Mouse (Mus musculus): ENCODE data around the gene F2r. TPM values are rescaled to one million over a fixed set of nuclear protein-coding genes. Genes with fewer than 3 reads are reported as not detected.

F2r gene
- polyA plus RNA-seq, 1 experiment: 25.6 TPM

GRCm38 (mm10) chr13:95621563-95621962 is 3.3 kb upstream of the F2r start:
- TF ChIP-seq POLR2A (IDR thresholded peaks at IDR 0.05; ENCODE audit: low read depth, low read length): no peak
- no peak for TF ChIP-seq CTCF (IDR thresholded peaks at IDR 0.05; ENCODE audit: extremely low read depth, insufficient read depth, insufficient read length, insufficient replicate concordance)

DNA sequence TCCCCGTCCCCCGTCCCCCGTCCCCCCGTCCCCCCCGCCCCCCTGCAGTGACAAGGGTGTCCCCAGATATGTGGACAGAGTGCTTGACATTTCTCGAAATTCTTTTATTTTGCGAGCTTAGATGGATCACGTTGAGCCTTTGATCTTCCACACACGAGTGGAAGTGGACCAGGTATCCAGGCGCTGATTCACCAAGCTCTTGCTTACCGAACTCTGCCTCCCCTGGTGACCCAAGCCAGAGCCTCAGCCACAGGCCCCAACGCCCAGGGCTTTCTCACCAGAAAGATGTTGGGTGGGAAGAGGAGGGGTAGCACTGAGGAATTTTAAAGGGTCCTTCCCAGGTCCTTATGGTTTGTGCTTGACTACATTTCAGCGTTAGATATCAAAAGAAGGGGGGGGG is 572 bp upstream of the F2r start:
- Histone ChIP-seq H3K36me3 (ENCODE audit: control insufficient read depth, insufficient read depth, low read length) (no peaks in the 10 kb centered on the region), H3K27me3 (ENCODE audit: control insufficient read depth, insufficient read depth, low read length) (0 out of 2 replicates have a peak, but pooled peaks cover 4% of the 10 kb centered on the region), H3K4me3 (ENCODE audit: extremely low read depth, insufficient read depth, insufficient read length) (no peak overlapping the region; the same call in none of the 2 replicates), H3K27ac (ENCODE audit: insufficient read depth, low read length) (no peak overlapping the region), H3K4me1 (ENCODE audit: control insufficient read depth, insufficient read depth, insufficient read length) (no peaks in the 10 kb centered on the region; the same call in 1 of the 2 replicates)
- 17% methylated on average over 13 of the region's 13 CpGs for WGBS
- no peak for DNase-seq (ENCODE audit: low read depth in 1 of 2, low spot score in 2 of 2)
- TF ChIP-seq POLR2A (IDR thresholded peaks at IDR 0.05; ENCODE audit: low read depth, low read length) (no peak), CTCF (IDR thresholded peaks at IDR 0.05; ENCODE audit: extremely low read depth, insufficient read depth, insufficient read length, insufficient replicate concordance) (no peak)

More at GRCm38 (mm10) chr13:95621563-95621962, 3.3 kb upstream of the F2r start:
- WGBS: 85% methylated on average over 3 of the region's 3 CpGs
- Histone ChIP-seq H3K36me3 (ENCODE audit: control insufficient read depth, insufficient read depth, low read length) (no peaks in the 10 kb centered on the region), H3K27ac (ENCODE audit: insufficient read depth, low read length) (no peak overlapping the region), H3K4me3 (ENCODE audit: extremely low read depth, insufficient read depth, insufficient read length) (no peak overlapping the region), H3K4me1 (ENCODE audit: control insufficient read depth, insufficient read depth, insufficient read length) (no peaks in the 10 kb centered on the region; the same call in 1 of the 2 replicates), H3K27me3 (ENCODE audit: control insufficient read depth, insufficient read depth, low read length) (0 out of 2 replicates have a peak, but pooled peaks cover 4% of the 10 kb centered on the region)
- DNase-seq (ENCODE audit: low read depth in 1 of 2, low spot score in 2 of 2): no peak

GRCm38 (mm10) chr13:95617671-95618171 is 566 bp downstream of the F2r start:
- no peak for DNase-seq (ENCODE audit: low read depth in 1 of 2, low spot score in 2 of 2)
- Histone ChIP-seq H3K27me3 (ENCODE audit: control insufficient read depth, insufficient read depth, low read length) (0 out of 2 replicates have a peak, but pooled peaks cover 4% of the 10 kb centered on the region), H3K36me3 (ENCODE audit: control insufficient read depth, insufficient read depth, low read length) (no peaks in the 10 kb centered on the region), H3K4me3 (ENCODE audit: extremely low read depth, insufficient read depth, insufficient read length) (peak overlapping the region; percentile 63), H3K4me1 (ENCODE audit: control insufficient read depth, insufficient read depth, insufficient read length) (no peaks in the 10 kb centered on the region; the same call in 1 of the 2 replicates), H3K27ac (ENCODE audit: insufficient read depth, low read length) (peak overlapping the region; percentile 64)
- WGBS: 2% methylated on average over 21 of the region's 21 CpGs
- no peak for TF ChIP-seq POLR2A (IDR thresholded peaks at IDR 0.05; ENCODE audit: low read depth, low read length)
- no peak for TF ChIP-seq CTCF (IDR thresholded peaks at IDR 0.05; ENCODE audit: extremely low read depth, insufficient read depth, insufficient read length, insufficient replicate concordance)

DNA sequence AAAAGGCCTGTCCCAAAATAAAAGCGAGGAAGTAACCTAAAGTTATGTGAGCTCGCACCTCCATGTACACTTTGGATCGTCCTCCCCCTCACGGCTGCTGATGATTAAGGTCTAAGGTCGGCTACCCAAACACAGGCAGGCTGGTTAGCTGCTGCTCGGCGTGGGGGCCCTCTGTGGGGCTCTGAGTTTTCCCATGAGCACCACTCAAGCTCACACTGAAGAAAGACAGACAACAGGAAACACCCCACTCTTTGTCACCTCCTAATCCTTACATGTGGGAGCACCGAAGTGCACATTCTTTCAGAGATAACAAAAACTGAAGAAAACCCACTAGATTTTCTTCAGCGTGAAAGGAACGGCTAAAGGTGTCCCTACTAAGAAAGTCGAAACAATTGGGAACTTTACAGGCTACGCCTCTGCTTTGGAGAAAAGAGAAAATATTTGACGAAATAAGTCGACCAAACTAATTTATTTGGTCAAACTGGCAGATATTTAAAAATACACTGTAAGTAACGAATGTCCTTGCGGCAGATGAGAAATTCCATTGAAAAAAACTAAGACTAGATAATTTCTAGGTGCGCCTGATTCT is 1.1 kb downstream of the F2r start:
- Histone ChIP-seq H3K4me1 (ENCODE audit: control insufficient read depth, insufficient read depth, insufficient read length) (no peaks in the 10 kb centered on the region; the same call in 1 of the 2 replicates), H3K36me3 (ENCODE audit: control insufficient read depth, insufficient read depth, low read length) (no peaks in the 10 kb centered on the region), H3K27me3 (ENCODE audit: control insufficient read depth, insufficient read depth, low read length) (0 out of 2 replicates have a peak, but pooled peaks cover 4% of the 10 kb centered on the region), H3K27ac (ENCODE audit: insufficient read depth, low read length) (0 out of 2 replicates have a peak overlapping the region, but pooled peaks have one; percentile 12), H3K4me3 (ENCODE audit: extremely low read depth, insufficient read depth, insufficient read length) (peak overlapping the region; percentile 63)
- DNase-seq (ENCODE audit: low read depth in 1 of 2, low spot score in 2 of 2): no peak
- TF ChIP-seq POLR2A (IDR thresholded peaks at IDR 0.05; ENCODE audit: low read depth, low read length) (no peak), CTCF (IDR thresholded peaks at IDR 0.05; ENCODE audit: extremely low read depth, insufficient read depth, insufficient read length, insufficient replicate concordance) (no peak)
- 15% methylated on average over 17 of the region's 17 CpGs for WGBS

- no peaks in the 10 kb centered on the region; the same call in 1 of the 2 replicates for H3K4me1 ChIP-seq (ENCODE audit: control insufficient read depth, insufficient read depth, insufficient read length)
- WGBS: 83% methylated on average over 11 of the region's 11 CpGs
- H3K27ac ChIP-seq (ENCODE audit: insufficient read depth, low read length): no peak overlapping the region
- H3K4me3 ChIP-seq (ENCODE audit: extremely low read depth, insufficient read depth, insufficient read length): no peak overlapping the region
- H3K36me3 ChIP-seq (ENCODE audit: control insufficient read depth, insufficient read depth, low read length): no peaks in the 10 kb centered on the region
- H3K27me3 ChIP-seq (ENCODE audit: control insufficient read depth, insufficient read depth, low read length): 0 out of 2 replicates have a peak, but pooled peaks cover 4% of the 10 kb centered on the region
- no peak for DNase-seq (ENCODE audit: low read depth in 1 of 2, low spot score in 2 of 2)
- TF ChIP-seq POLR2A (IDR thresholded peaks at IDR 0.05; ENCODE audit: low read depth, low read length): no peak
- no peak for TF ChIP-seq CTCF (IDR thresholded peaks at IDR 0.05; ENCODE audit: extremely low read depth, insufficient read depth, insufficient read length, insufficient replicate concordance)
Measured at GRCm38 (mm10) chr13:95616512-95616911, 1.8 kb downstream of the F2r start.

GRCm38 (mm10) chr13:95614757-95615156 is 3.5 kb downstream of the F2r start:
- no peak for TF ChIP-seq CTCF (IDR thresholded peaks at IDR 0.05; ENCODE audit: extremely low read depth, insufficient read depth, insufficient read length, insufficient replicate concordance)
- TF ChIP-seq POLR2A (IDR thresholded peaks at IDR 0.05; ENCODE audit: low read depth, low read length): no peak
- 0 out of 2 replicates have a peak, but pooled peaks cover 4% of the 10 kb centered on the region for H3K27me3 ChIP-seq (ENCODE audit: control insufficient read depth, insufficient read depth, low read length)
- H3K27ac ChIP-seq (ENCODE audit: insufficient read depth, low read length): no peak overlapping the region
- 64% methylated on average over 6 of the region's 6 CpGs for WGBS
- H3K36me3 ChIP-seq (ENCODE audit: control insufficient read depth, insufficient read depth, low read length): no peaks in the 10 kb centered on the region
- H3K4me3 ChIP-seq (ENCODE audit: extremely low read depth, insufficient read depth, insufficient read length): no peak overlapping the region
- DNase-seq (ENCODE audit: low read depth in 1 of 2, low spot score in 2 of 2): no peak
- H3K4me1 ChIP-seq (ENCODE audit: control insufficient read depth, insufficient read depth, insufficient read length): no peaks in the 10 kb centered on the region; the same call in 1 of the 2 replicates

DNA sequence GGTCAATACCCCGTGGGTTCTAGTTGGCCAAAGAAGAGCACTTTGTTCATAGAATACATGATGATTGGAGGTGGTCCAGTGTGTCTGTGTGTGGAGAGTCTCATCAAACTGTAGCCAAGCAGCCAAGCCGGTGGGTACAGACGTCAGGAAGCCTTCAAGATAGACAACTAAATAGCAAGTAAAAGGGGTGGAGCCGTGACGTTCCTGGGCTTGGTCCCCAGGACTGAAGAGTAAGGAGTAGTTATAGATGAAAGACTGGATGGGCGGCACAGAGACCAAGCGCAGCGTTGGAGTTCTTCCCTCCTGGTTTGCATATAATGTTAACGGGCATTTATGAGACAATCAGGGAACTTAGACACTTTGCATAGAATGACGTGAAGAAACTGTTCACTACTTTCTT is 6.0 kb downstream of the F2r start:
- DNase-seq (ENCODE audit: low read depth in 1 of 2, low spot score in 2 of 2): no peak
- no peak overlapping the region for H3K27ac ChIP-seq (ENCODE audit: insufficient read depth, low read length)
- no peaks in the 10 kb centered on the region; the same call in 1 of the 2 replicates for H3K27me3 ChIP-seq (ENCODE audit: control insufficient read depth, insufficient read depth, low read length)
- TF ChIP-seq CTCF (IDR thresholded peaks at IDR 0.05; ENCODE audit: extremely low read depth, insufficient read depth, insufficient read length, insufficient replicate concordance): no peak
- TF ChIP-seq POLR2A (IDR thresholded peaks at IDR 0.05; ENCODE audit: low read depth, low read length): no peak
- no peaks in the 10 kb centered on the region for H3K4me1 ChIP-seq (ENCODE audit: control insufficient read depth, insufficient read depth, insufficient read length)
- H3K36me3 ChIP-seq (ENCODE audit: control insufficient read depth, insufficient read depth, low read length): no peaks in the 10 kb centered on the region
- 91% methylated on average over 10 of the region's 10 CpGs for WGBS
- H3K4me3 ChIP-seq (ENCODE audit: extremely low read depth, insufficient read depth, insufficient read length): no peak overlapping the region

Measured in spleen, adult 2 months (tissue).